Mouse (Mus musculus): ENCODE results near the gene Slc35g1. TPM values are rescaled to one million over a fixed set of nuclear protein-coding genes. Genes with fewer than 3 reads are reported as not detected.

Slc35g1 gene
- 10.4 and 14.4 TPM in 2 replicates for total RNA-seq (2017)

DNA sequence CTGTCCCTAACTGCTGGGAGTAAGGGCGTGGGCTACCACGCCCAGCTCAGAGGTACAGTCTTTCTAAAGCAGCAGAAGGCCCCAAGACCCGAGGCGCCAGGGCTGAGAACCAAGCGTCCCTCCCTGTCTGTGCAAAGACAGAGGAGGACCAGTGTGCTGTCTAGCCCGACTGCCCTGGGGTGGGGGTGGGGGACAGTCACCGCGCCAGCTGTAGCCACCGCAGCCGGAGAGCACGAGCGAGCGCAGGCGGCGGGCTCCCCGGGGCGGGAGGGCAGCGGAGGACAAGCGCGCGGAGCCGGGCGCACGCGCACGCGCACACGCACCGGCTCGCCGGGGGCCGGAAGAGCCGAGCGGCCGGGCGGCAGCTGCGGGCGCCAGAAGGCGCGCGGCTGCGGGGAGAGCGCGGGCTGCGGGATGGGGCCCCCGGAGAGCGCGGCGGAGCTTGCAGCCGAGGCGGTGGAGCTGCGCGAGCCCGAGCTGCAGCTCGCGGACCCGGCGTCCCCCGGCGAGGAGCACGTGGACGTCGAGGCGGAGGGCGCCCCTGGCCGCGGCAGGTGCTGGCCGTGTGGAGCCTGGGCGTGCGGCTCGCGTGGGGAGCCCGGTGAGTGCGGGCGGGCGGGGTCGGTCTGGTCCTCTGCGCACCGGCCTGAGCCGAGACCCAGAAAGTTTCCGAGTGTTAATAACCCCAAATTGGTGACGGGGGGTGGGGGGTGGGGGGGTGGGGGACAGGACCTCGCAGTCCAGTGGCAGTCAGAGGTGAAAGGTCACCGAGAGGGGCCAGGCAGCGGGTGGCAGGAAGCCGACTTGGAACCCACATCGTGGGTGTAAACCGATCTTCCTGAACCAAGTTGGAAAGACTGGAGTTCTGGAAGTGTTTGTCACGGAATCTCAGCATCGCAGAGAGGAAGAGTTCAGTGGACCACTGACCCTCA is at the start of gene Slc35g1:
Gene Slc35g1, plus strand, starts transcription at position 280 of the 932 bp plus-strand sequence.
- peak; percentile 92 for ATAC-seq (replicated peaks; ENCODE audit: low read depth, poor library complexity, severe bottlenecking)

DNA sequence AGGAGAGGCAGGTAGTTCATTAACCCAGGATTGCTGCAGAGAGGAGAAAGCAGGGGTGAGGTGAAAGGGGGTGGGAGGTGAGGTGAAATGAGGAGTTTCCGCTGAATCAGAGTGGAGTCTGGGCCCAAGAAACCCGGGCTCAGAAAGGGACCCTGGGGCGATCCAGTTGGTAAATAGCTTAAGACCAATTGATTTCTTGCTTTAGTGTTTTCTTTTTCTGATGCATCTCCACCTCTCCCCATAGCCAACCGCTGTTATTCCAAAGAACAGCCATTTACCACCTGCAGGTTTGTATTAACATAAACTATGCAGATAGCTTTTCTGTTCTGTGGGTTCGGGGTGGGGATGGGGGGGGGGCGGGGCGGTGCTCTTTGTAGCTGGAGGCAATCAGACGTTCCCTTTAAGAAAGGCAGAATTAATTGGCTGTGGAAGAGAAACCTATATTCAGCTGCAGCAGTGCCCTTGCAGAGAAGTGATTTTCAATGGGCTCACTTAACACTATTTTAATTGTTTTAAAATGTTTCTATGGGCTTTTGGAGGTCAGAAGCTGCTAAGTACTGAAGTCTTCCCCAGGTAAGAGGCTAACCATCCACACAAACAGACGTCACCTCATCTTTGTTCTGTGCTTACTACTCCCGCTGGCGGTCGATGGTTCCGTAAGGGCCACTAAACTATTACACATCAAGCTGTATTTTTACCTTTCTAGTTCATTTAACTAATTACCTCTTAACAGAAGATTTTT is 47.3 kb upstream of the Slc35g1 start:
- no peak for ATAC-seq (replicated peaks; ENCODE audit: low read depth, poor library complexity, severe bottlenecking)

GRCm38 (mm10) chr19:38349013-38349341 is 46.8 kb upstream of the Slc35g1 start:
- no peak for ATAC-seq (replicated peaks; ENCODE audit: low read depth, poor library complexity, severe bottlenecking)

DNA sequence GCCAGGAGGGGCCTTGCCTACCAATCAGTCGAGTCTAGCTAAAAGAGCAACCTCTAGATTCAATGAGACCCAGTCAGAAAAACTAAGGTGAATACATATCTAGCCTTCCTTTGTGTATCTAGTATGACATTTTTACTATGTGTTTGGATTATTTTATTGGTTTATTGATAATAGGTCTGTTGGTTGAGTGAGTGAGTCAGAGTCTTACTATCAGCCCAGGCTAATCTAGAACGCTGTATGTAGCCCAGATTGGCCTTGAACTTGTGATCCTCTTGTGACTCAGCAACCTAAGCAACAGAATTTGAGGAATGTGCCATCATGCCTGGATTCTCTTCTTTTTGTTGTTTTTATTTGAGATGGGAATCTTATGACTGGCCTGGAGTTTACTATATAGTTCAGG is 44.6 kb upstream of the Slc35g1 start:
- no peak for ATAC-seq (replicated peaks; ENCODE audit: low read depth, poor library complexity, severe bottlenecking)

DNA sequence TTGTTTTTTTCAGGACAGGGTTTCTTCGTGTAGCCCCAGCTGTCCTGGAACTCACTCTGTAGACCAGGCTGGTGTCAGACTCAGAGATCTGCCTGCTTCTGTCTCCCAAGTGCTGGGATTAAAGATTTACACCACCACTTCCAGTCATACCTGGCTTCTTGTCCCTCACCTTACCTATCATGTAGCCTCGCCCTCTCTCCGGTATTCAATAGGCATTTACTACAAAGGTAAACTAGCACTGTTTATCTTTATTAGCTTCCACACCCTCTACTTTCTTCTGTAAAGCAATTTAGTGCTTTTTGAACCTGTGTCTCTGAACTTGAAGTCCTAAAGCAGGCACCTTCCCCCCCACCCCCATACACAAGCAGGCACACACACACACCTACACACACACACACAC is 44.1 kb upstream of the Slc35g1 start:
- no peak for ATAC-seq (replicated peaks; ENCODE audit: low read depth, poor library complexity, severe bottlenecking)

DNA sequence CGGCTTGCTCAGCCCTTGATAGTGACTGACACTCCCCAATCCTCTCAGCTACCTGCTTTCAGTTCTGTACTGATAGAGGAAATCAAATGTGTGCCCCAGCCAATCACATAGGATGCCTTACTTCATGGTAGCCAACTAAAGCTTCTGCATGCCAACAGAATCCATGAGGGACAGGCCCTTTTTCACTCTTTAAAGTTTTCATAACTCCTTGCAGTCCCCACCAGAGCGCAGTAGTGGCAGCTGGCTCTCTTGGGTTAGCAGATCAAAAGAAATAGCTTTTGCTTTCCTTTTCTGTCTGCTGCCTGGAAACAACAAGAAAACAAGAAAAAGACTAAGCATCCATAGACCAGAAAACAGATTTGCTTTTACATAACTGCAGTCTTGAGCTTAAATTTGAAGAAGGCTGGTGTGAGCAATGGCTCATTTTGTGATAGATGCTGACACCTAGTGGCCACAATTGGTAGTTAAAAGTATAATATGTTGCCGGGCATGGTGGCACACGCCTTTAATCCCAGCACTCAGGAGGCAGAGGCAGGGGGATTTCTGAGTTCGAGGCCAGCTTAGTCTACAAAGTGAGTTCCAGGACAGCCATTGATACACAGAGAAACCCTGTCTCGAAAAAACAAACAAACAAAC is 43.2 kb upstream of the Slc35g1 start:
- peak; percentile 86 for ATAC-seq (replicated peaks; ENCODE audit: low read depth, poor library complexity, severe bottlenecking)

DNA sequence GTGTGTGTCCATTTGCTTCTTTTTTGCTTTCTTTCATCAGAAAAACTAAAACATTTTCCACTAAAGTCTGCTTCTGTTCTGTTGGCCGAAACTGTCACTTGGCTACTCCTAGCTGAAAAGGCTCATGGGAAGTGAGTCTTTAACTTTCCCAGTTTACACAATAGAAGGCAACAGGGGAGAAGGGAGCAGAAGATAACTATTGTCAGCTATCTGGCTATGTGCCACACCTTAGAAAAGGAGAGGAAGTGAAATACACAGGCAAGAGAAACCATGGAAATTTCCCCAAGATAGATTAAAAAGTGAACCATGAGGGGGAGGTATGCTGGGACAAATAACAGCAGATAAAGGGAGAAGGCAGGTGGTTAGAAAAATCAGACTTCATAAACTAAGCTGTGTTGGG is 41.5 kb upstream of the Slc35g1 start:
- ATAC-seq (replicated peaks; ENCODE audit: low read depth, poor library complexity, severe bottlenecking) = no peak

- no peak for ATAC-seq (replicated peaks; ENCODE audit: low read depth, poor library complexity, severe bottlenecking)
Observed at GRCm38 (mm10) chr19:38354819-38355360, 40.9 kb upstream of the Slc35g1 start.

- no peak for ATAC-seq (replicated peaks; ENCODE audit: low read depth, poor library complexity, severe bottlenecking)
Observed at GRCm38 (mm10) chr19:38356211-38356828, 39.5 kb upstream of the Slc35g1 start.

- ATAC-seq (replicated peaks; ENCODE audit: low read depth, poor library complexity, severe bottlenecking) = no peak
Observed at GRCm38 (mm10) chr19:38357956-38358623, 37.7 kb upstream of the Slc35g1 start.

DNA sequence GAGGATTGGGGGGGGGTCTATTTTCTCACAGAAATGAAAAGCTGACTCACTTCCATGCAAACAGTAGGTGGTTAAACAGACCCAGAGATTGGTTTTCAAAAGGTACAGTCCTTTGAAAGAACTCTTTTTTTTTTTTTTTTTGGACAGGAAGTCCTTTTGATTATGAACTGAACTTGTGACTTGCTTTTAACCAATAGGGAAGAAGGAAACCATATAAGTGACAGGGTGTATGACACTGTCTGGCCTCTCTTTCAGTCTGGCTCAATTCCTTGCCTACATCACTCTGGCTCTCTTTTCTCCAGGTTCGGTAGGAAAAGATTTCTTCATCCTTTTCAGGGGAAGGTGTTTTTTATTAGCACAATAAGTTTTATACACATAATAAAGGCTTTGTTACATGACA is 36.5 kb upstream of the Slc35g1 start:
- no peak for ATAC-seq (replicated peaks; ENCODE audit: low read depth, poor library complexity, severe bottlenecking)

DNA sequence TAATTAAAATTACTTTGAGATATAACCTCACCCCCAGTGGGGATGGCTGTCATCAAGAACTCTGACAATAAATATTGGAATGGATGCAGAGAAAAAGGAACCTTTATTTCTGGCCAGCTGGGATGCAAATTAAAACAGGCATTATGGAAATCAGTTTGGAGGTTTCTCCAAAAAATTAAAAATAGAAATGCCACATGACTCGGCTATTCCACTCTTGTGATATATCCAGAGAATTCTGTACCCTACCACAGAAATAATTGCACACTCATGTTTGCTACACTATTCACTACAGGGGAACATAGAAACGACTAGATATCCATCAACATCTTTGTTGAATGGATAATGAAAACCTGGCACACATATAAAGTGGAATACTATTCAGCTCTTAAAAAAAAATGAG is 33.9 kb upstream of the Slc35g1 start:
- no peak for ATAC-seq (replicated peaks; ENCODE audit: low read depth, poor library complexity, severe bottlenecking)

DNA sequence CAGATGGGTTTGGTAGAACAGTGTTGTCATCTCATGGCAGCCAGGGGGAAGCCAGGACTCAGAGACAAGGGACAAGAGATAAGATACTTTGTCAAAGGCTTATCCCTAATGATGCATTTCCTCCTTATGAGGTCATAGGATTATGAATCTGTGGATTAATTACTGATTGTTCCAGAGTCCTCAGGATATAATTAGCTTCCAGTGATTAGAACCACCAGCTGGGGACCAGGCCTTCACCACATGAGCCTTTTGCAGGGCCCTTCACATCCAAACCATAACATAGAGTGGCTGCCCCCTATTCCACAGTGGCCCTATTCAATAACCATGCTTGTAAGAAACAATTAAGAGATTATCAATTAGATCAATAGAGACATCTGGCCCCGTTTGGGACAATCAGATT is 32.4 kb upstream of the Slc35g1 start:
- no peak for ATAC-seq (replicated peaks; ENCODE audit: low read depth, poor library complexity, severe bottlenecking)

- no peak for ATAC-seq (replicated peaks; ENCODE audit: low read depth, poor library complexity, severe bottlenecking)
Observed at GRCm38 (mm10) chr19:38363879-38364659, 31.7 kb upstream of the Slc35g1 start.

- ATAC-seq (replicated peaks; ENCODE audit: low read depth, poor library complexity, severe bottlenecking) = no peak
Observed at GRCm38 (mm10) chr19:38364939-38365614, 30.7 kb upstream of the Slc35g1 start.

GRCm38 (mm10) chr19:38372460-38373102 is 23.2 kb upstream of the Slc35g1 start:
- no peak for ATAC-seq (replicated peaks; ENCODE audit: low read depth, poor library complexity, severe bottlenecking)

GRCm38 (mm10) chr19:38373371-38373770 is 22.4 kb upstream of the Slc35g1 start:
- no peak for ATAC-seq (replicated peaks; ENCODE audit: low read depth, poor library complexity, severe bottlenecking)

DNA sequence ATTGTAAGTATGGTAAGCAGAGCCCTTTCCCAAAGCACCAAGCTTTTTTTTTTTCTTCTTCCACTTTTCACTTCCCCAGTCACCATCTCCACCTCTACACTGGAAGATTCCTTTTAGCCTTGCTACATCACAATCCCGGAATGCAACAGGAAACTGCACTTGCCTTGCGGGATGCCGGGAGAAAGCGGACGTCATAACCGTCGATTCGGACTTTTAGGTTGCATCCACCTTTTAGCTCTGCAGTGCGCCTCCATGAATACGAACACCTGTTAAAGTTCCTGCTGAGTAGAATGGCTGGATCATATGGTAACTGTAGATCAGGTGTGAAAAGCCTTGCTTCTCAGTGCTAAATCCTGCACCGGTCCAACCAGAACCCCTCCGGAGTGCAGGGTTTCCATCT is 12.0 kb upstream of the Slc35g1 start:
- ATAC-seq (replicated peaks; ENCODE audit: low read depth, poor library complexity, severe bottlenecking) = no peak
